Mouse (Mus musculus) brain, embryonic 14.5 days (tissue): ENCODE data around the gene Usp40.

Source experiments
- CTCF ChIP-seq: fragments of 200-500 bp; IDR thresholded peaks from 2 replicates; pipeline ENCODE4 v1.5.1; 2012; ENCODE audit warnings: inconsistent platforms, mild to moderate bottlenecking, moderate library complexity, borderline replicate concordance; ENCODE audit not compliant: insufficient read depth, insufficient read length; ENCODE audit errors: extremely low read depth
- POLR2A ChIP-seq: fragments of 200-500 bp; IDR thresholded peaks from 2 replicates; pipeline ENCODE4 v1.6.1; 2012; ENCODE audit warnings: mild to moderate bottlenecking, inconsistent platforms, borderline replicate concordance; ENCODE audit not compliant: poor library complexity, insufficient read depth, insufficient read length, severe bottlenecking; ENCODE audit errors: extremely low read depth

DNA sequence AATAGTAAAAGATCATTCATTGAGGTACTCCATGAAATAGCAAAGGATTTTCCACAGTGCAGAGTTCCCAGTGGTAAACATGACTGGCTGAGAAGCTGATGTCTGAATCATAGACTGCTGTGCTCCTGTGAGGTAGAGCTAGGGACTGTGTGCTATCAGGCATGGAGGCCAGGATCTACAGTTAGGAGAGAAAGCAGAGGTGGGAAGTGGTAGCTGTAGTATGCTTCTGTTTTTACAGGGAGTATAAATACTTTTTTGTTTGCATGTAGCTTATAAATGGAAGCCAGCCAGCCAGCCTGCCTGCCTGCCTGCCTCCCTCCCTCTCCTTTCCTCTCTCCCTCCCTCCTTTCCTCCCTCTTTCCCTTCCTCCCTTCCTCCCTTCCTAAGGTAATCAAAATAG, 95.0 kb downstream of the Usp40 start:
- TF ChIP-seq POLR2A (no peak), CTCF (no peak)
